Mouse (Mus musculus) hematopoietic stem cell, adult 5-6 weeks (primary cell): ENCODE data around the gene Rap1gap. TPM values are rescaled to one million over a fixed set of nuclear protein-coding genes. Genes with fewer than 3 reads are reported as not detected.
A peak's percentile ranks its signal among the peaks of the same experiment; 100 is the strongest.

Experiments
- ATAC-seq, 2 experiments: fragments of 125-278 bp in 1 of 2; replicated peaks in 1 of 2; 2 replicates each; pipeline ENCODE4 v1.8.0; 2016 to 2017; ENCODE audit warnings: inconsistent platforms in 2 of 2, mild to moderate bottlenecking in 2 of 2, moderate number of reproducible peaks in 2 of 2, low read depth in 1 of 2, moderate TSS enrichment in 1 of 2; ENCODE audit not compliant: low FRiP score in 2 of 2, poor library complexity in 2 of 2, severe bottlenecking in 2 of 2, insufficient read depth in 1 of 2, low TSS enrichment in 1 of 2
- total RNA-seq: library from RNA; stranded (forward); fragments of 172-1452, 232-1000 nt; gene quantifications from 2 replicates; pipeline ENCODE4 v1.2.3, GENCODE M21; 2017

Gene Rap1gap
- total RNA-seq, 1 experiment from 2014 or later, result 1.8 TPM

DNA sequence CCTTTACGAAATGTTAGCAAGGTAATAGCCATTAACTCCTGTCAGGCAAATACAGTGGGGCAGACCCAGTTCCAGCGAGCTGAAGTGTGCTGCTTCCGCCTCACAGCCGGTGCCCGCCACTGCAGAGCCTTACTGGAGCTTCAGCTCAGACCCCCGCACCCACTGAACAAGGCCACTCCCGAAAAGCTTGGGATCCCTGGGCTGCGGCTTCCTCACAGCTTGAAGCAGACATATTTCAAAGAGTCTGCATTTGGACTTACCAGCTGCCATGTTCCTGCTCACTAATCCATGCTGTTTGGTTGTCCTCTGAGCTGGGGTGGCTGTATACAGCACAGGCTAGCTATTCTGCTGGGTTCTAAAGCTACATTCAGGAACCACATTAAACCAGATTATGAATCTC, 6.9 kb upstream of the Rap1gap start:
- no peak for ATAC-seq

DNA sequence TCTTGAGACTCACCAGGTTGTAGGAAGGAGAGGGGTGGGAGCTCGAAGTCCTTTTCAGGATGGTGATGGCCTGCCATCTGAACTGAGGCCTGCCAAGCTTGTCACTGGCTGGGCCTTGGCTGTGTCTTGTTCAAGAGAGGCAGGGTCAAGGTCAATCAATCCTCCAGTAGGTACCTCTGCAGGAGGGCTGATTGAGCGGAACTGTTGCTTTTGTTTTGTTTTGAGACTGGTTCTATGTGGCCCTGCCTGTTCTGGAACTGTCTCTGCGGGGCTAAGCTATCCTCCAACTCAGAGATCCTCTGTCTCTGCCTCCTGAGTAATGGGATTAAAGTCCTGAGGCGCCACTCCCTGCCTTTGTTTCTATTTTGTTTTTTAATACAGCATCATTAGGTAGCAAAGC, 5.0 kb upstream of the Rap1gap start:
- ATAC-seq, result no peak

- no peak for ATAC-seq
These were observed 4.0 kb upstream of the Rap1gap start for GRCm38 (mm10) chr4:137660364-137661077.

DNA sequence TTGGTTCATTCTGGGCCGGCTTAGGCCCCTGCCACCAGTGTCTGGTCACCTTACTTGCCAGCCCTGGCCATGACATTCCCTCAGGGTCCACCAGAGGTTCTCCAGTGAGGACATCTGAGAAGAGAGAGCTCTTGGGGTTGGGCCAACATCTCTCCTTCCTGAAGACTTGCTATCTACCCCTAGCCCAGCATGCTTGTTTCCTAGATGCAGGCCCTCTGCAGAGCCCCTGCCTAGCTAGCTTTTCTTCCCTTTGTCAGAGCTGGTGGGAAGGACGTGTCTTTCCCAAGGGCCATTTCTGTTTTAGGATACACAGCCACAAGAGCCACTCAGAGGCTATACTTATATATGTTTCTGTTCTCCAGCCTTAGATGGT, 3.5 kb upstream of the Rap1gap start:
- no peak for ATAC-seq

GRCm38 (mm10) chr4:137661547-137661946, 3.0 kb upstream of the Rap1gap start:
- no peak for ATAC-seq

DNA sequence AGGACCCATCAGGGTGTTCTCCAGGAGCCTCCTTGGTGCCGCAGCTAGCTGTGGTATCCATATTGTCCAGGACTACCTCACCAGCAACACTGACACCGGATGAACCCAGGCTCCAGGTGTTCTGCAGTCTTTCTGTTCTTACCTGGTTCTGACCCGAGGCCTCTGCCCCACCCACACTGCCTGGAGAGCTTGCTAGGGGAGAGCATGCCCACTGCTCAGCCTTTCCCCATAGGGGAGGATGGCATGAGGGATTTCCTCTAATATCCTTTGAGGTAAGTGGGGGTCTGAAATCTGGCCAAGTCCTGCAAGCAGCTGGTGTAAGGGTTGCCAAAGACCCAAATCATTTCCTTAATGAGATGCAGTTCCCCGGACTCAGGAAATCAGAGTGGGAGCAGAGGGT, 1.0 kb upstream of the Rap1gap start:
- no peak for ATAC-seq

GRCm38 (mm10) chr4:137664980-137665675, 602 bp downstream of the Rap1gap start:
- ATAC-seq, result no peak

DNA sequence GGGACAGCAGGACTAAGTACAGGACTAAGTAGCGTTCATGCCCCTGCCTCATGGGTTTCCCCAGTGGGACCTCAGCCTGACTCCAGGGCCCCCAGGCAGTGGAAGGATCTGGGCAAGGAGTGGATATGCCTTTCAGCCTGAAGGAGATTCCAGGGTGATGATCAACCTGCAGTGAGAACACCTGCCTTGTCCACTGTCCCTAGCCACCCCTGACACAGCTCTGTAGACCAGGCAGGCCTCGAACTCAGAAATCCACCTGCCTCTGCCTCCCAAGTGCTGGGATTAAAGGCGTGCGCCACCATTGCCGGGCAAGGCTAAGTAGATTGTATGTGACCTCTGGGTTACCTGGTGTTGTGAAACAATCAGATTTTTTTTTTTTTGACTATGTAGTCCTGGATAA, 1.3 kb downstream of the Rap1gap start:
- ATAC-seq, result no peak

GRCm38 (mm10) chr4:137666283-137666957, 1.9 kb downstream of the Rap1gap start:
- ATAC-seq, result no peak

DNA sequence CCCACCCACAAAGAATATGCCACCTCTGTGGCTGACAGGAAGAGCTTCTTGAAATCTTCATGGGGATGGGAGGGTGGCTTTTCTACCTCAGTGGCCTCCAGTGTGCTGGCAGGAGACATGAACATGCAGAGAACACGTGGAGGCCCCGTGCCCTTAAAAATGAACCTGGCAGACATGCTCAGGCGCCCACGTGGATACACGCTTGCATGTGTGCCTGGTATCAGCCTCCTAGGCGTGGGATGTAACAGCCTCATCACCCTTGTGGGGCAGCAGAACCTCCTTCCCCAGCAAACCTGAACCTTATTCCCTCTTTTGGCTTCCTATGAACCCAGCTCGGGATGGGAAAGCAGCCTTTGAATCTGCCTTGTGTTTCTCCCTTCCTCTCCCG, 2.4 kb downstream of the Rap1gap start:
- ATAC-seq, result no peak

DNA sequence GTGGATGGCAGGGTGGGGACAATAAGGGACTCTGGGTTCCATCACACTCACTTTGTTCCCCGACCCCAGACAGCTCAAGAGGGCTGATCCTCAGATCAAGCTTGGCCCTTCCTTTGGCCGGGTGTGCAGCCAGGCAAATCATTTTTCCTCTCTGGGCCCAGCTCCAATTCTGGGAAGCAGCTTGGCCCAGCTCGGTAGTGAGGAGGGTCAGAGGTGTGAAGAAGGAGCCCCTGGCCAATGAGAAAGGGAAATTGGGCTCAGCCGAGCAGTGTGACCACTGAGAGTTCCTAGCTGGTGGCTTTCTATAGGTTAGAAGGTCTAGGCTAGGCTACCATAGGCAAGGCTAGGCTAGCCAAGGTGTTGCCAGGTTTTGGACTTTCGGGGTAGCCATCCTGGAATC, 3.2 kb downstream of the Rap1gap start:
- no peak for ATAC-seq

- no peak for ATAC-seq
These were observed 7.4 kb downstream of the Rap1gap start for GRCm38 (mm10) chr4:137671711-137672500.

- no peak for ATAC-seq
These were observed 11.0 kb downstream of the Rap1gap start for GRCm38 (mm10) chr4:137675566-137675965.

GRCm38 (mm10) chr4:137676057-137676456, 11.5 kb downstream of the Rap1gap start:
- peak; percentile 60 for ATAC-seq

GRCm38 (mm10) chr4:137676700-137677484, 12.4 kb downstream of the Rap1gap start:
- no peak for ATAC-seq

- ATAC-seq, result no peak
These were observed 13.4 kb downstream of the Rap1gap start for GRCm38 (mm10) chr4:137677906-137678305.

DNA sequence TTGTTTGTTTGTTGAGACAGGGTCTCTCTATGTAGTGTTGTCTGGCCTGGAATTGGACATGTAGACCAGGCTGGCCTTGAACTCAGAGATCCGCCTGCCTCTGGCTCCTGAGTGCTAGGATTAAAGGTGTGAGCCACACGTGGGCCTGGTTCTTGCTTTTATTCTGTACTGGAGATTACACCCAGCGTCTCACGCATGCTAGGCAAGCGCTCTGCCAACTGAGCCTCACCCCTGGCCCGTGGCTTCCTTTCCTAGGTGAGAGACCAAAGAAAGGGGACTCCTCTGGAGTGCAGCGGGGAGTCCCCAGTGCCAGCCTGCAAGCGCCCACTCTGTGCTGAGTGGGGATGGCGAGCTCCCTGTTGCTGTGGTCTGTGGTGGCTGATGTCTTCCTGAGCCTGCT, 14.0 kb downstream of the Rap1gap start:
- no peak for ATAC-seq
